Mouse (Mus musculus) 3134 (cell line): ENCODE results near the gene Tex12.

ENCODE experiments used
- DNase-seq: peaks from one replicate; pipeline ENCODE4 v3.0.0-alpha.2; 2011; ENCODE audit warnings: low spot score; ENCODE audit not compliant: insufficient read length; ENCODE audit errors: extremely low read depth

The Tex12 gene

DNA sequence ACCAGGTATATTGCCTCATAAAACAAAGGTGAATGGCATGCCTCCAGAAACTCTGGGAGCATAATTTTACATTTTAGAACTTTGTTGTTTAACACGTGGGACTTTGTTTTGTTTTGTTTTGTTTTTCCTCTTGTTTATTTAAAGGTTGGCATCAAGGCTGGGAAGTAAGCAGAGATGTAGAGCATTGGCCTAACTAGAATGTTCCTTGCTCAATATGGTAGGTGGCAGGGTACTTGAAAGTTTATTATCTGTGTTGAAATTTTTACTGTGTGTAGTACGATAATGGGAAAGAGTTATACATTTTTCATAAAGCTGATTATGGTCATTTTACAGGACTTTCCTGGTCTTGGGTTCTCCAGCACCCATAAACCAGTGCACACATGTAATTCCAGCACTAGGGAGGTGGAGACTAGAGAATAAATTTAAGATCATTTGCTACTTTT lies 814 bp upstream of the Tex12 start:
- DNase-seq: no peak

DNA sequence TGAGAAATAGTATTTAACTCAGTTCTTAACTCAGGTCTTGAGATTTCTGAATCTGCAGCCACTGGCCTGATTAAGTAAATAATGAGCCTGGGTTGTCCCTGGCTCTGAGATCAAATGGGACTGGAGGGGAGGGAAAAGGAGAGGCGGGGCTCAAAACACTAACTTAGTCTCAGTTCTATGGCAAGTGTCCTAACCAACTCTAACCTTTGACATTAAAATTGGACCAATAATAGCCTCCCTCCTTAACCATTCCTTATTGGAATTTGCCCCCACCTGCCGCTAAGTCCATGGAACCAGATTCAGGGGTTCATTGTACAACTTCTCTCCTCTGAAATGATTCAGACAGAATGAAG lies 6.1 kb downstream of the Tex12 start, which contains the start of gene Bco2:
Gene Bco2, minus strand, starts transcription at position 88 of the 353 bp plus-strand sequence.
- no peak for DNase-seq

DNA sequence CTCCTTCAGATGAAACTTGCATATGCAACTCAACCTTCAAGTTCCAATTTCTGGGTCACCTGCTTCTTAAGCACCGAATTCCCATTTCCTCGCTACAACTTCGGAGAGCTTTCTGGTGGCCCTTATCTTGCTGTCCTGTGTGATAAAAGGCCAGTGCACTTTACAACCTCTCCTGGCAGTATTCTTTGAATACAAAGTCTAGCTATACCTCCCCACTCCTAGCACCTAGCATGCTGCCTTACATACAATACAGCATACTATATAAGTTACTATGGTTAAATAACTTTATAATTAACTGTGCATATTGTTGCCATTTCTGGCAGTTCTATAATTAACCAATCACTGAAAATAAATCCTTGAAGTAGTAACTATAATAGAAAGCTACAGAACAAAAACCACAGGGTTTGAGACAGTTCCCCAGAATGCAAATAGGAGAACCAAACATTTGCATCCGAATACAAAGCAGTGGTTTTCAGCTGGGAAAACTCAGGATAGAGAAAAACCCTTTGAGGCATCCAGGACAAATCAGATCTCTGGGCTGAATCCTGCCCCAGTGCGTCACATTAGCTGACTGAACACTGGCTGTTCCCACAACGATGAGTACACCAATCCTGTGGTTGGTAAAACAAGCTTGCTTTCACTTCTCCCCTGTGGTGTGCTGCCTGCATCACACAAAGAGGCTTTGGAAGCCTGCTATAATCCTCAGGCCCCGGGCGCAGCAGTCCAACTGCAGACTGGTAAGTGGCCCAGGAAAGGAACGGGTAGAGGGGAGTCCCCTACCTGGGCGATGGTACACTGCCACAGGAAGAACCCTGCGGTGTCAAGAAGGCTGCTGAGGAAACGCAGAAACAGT lies 6.7 kb downstream of the Tex12 start, which contains the start of gene Il18:
Gene Il18, plus strand, starts transcription at position 587 of the 853 bp plus-strand sequence.
- peak; percentile 76 for DNase-seq

DNA sequence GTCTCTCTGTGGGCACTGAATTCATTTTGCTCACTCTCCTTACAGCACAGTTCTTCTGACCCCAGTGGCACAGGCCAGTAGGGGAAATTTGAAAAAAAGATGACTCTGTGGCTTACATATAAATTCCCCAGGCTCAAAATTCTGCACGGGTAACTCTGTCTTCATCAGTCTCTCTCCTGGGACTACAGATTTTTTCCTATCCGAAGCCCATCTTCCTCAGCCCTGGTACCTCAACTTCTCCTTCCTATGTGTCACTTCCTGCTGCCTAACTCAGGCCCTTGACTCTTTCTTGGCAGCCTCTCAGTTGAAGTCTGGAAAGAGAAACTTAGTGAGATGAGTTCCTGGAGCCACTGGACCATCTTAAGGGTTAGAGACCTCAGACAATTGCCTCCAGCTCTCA lies 7.6 kb downstream of the Tex12 start:
- DNase-seq: no peak

- no peak for DNase-seq
Measured at GRCm38 (mm10) chr9:50552206-50552605, 8.9 kb downstream of the Tex12 start.

GRCm38 (mm10) chr9:50548936-50549335 lies 12.2 kb downstream of the Tex12 start:
- DNase-seq: no peak

GRCm38 (mm10) chr9:50547859-50548478 lies 13.2 kb downstream of the Tex12 start:
- no peak for DNase-seq

GRCm38 (mm10) chr9:50542401-50542800 lies 18.7 kb downstream of the Tex12 start:
- DNase-seq: no peak

- no peak for DNase-seq
Measured at GRCm38 (mm10) chr9:50540170-50540569, 21.0 kb downstream of the Tex12 start.

- DNase-seq: peak; percentile 46
Measured at GRCm38 (mm10) chr9:50537295-50537694, 23.8 kb downstream of the Tex12 start.

GRCm38 (mm10) chr9:50536603-50537135 lies 24.5 kb downstream of the Tex12 start:
- no peak for DNase-seq

DNA sequence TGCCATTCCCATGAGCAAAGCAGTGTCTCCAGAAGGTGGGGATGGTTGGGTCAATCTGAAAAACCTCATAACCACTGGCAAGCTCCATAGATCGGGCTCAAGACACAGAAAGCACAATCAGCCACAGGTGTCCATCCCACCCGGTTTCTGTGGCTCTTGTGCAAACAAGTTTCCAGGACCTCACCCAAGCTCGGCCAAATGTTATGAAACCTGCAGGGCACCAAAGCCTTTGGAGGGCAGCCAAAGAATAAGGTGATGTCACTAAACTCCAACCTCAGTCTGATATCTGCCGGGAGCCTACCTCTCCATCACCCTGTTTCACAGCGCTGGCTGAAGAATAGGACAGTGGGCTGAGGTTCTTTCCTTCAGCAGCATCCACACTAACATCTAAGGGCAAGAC lies 25.2 kb downstream of the Tex12 start:
- no peak for DNase-seq

- no peak for DNase-seq
Measured at GRCm38 (mm10) chr9:50533791-50534190, 27.3 kb downstream of the Tex12 start.

- no peak for DNase-seq
Measured at GRCm38 (mm10) chr9:50533328-50533727, 27.8 kb downstream of the Tex12 start.

- no peak for DNase-seq
Measured at GRCm38 (mm10) chr9:50530890-50531289, 30.2 kb downstream of the Tex12 start.

DNA sequence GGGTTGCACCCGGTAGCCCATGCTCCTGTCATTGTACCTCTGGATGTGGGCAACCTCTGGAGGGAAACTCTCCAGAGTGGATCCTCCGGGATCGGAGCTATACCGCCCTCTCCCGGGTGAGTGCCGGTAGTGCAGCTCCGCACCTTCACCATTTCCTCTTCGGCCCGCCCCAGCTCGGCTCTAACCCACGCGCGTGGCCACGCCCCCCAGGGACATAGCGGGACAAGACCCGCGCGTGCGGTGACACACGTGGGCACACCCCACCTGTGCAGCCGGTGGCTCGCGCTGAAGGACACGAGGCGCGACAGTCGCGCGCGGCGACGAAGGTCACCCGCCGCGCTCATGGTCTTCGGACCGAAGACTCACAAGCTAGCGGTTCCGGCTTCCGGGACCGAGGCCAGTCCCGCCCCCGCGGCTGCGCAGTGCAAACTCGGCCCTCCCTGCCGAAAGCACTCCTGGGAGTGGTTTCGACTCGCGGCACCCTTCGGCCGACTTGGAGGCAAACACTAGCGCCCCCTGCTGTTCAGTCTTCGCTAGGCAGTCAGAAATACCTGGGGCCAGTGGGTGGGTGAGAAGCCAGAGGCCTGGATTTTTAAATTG lies 32.7 kb downstream of the Tex12 start, which contains the start of gene Pts:
Gene Pts, minus strand, starts transcription at position 432 of the 600 bp plus-strand sequence.
- peak; percentile 99 for DNase-seq

DNA sequence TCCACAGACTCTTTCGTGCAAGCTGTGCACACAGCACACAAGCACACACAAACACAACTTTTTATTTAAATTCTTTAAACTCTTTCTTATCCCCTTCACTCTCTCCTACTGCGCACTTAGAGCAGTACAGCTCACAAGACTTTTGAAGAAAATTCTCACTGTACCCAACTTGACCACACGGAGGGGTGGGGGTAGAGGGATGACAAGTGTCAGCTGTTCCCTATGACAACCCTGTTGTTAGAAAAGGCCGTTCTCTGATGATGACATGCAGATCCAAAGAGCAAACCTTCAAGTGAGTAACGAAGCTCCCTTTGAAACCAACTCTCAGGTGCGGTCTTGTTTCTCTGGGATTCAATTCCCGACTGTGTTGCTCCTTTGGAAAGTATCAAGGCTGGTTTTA lies 33.3 kb downstream of the Tex12 start:
- DNase-seq: no peak

DNA sequence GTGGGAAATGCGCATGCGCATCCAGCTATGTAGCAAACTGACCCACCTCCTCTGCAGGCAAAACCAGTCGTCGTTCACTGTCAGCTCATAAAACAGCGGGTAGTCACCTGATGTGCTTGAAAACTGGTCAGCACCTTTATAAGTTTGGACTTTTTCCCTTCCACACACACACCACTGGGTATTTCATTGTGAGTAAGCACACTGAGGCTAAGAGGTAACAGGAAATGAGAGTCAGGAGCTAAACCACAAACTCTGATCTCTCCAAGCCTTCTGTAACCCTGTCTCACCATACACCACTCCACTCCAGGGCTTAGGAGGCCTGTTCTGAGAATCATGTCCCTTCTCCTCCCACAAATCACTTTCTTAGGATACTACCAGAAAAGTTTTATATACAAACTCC lies 35.5 kb downstream of the Tex12 start:
- no peak for DNase-seq

DNA sequence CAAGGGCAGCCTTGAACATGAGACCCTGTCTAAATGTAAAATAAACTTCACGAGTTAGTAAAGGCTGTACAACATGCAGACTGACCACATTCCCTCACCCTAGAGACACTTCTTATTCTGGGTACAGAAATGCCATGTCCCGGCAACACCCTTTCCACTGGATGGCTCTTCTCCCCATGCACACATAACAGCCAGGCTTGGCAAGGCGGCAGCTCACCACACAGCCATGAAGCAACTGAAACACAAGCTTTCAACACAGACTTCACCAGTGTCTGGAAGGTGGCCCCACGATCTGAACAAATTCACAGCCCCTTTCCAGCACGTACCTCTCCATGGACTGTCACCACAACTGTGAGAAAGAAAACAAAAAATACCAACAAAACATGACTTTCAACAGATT lies 36.2 kb downstream of the Tex12 start:
- DNase-seq: no peak

DNA sequence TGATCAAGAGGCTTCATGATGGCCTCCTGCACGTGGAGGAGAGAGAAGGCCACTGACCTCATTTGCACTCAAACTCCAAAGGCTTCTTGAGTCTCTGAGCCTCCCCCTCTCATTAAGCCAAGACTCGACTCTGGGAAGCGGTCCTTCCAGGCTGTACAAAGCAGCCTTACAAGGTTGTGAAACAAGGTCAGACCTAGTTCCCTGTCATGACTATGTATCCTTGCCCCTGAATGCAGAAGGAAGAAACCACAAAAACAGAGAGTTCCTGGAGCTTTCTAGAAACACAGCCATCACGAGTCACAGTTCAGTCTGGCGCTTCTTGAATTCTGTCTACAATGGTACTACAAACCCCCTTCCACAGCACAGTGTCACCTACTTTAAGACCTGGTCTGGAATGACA lies 38.6 kb downstream of the Tex12 start:
- DNase-seq: no peak

DNA sequence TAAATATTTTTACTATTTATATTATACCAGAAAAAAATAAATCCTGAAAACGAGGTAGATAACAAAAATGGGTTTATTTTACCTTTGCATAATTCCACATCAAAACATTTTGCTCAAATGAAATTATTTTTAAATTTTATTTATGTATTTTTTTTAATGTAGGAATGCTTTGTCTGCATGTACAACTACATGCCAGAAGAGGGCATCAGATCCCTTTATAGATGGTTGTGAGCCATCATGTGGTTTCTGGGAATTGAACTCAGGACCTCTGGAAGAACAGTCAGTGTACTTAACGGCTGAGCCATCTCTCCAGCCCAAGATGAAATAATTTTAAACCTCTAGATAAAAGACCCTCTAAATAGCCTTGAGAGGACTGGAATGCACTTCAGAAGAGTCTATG lies 39.6 kb downstream of the Tex12 start:
- no peak for DNase-seq
